Mouse (Mus musculus): ENCODE measurements at regions not wholly inside any gene's neighbourhood (a gene's known extent, or its start where the extent isn't known, plus 50 kb on each side); places are given as distances from the start of the nearest gene placed in this dataset.

DNA sequence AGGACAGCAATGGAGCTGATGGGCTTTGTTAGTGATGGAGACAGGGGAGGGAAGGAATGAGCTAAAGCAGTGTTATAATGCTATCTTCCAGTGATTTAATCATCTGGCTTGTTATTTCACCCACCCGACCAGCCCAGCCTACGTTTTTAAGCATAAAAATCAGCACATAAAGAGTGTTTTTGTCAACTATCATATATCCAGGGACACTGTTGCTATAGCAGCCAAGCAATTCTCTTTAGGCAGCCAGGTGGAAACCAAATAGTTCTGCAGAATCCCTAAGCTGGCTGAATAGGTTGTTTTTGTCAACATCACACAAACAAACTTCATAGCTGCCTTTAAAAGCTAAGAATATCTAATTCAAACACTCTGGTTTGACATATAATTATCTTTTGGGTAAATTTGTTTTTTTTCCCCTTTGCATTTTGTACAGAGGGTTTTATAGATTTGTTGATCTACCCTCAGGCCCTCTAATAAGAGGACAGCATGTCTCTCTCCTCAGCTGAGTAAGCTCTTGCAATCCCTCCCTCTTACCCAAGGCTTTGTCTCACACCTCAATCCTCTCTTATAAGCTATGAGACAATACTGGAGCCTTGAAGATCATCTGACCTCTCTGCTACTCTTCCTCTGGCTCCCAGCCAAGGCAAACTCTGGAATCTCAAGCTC, 104.7 kb upstream of the Camk2d start:
- TF ChIP-seq POLR2A (IDR thresholded peaks at IDR 0.05; ENCODE audit: insufficient read depth, low read depth, low read length) (no peak), CTCF (IDR thresholded peaks at IDR 0.05; ENCODE audit: insufficient read depth, low read depth, low read length) (no peak)

Measured in olfactory bulb, adult 2 months (tissue).